Mouse (Mus musculus) layer of hippocampus, postnatal 36 days (tissue): ENCODE data around the gene Krt8. TPM values are rescaled to one million over a fixed set of nuclear protein-coding genes. Genes with fewer than 3 reads are reported as not detected.
A peak's percentile ranks its signal among the peaks of the same experiment; 100 is the strongest.
"Not testable (repeated sequence)": the region's sequence is repeated elsewhere in the genome, so short reads cannot be mapped to it uniquely, and the experiment has no call there.

Experiments
- DNase-seq, 2 experiments: peaks; one replicate each; pipeline ENCODE4 v3.0.0; 2022
- total RNA-seq, 2 experiments: library from RNA; stranded (reverse); gene quantifications; 2 replicates each; pipeline ENCODE4 v1.2.3; 2021

The Krt8 gene
- total RNA-seq, 2 experiments from 2014 or later: 0.18 TPM; not detected in 1

- no peak for DNase-seq
Measured at GRCm38 (mm10) chr15:102007097-102008069, 3.1 kb upstream of the Krt8 start.

DNA sequence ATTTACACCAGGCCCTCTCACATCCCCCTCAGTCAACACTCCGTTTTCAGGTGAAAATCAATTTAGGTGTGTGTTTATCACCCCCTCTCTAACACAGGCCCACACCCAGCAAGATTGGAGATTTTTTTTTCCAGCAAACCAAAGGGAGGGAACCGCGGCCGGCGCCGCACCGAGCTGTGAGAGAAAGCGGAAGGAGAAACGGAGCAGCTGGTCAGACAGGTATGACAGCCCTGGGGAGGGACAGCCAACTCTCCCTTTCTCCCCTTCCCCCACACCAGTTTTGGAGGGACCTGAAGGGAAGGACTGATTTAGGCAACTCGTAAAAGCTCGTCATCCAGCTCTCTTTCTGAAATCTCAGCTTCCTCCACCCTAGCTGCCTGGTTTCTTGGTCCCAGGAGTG is 2.0 kb upstream of the Krt8 start:
- no peak for DNase-seq

DNA sequence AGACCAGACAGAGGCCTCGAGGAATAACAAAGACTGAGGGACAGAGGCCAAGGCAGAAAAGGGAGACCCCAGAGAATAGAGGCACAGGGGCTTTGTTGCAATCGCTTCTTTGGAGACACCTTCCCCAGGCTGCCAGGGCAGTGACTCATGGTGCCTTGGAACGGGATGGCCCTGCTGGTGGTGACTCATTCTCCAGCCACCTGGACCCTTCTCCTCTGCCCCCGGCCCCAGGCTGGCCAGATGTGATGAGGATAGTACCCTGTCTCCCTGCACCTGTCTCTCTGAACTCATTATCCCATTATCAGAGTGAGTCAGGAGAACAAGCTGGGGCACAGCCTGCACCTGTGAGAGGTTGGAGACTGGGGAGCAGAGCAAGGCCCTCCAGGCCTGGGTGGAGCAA is 1.0 kb upstream of the Krt8 start:
- DNase-seq: no peak

DNA sequence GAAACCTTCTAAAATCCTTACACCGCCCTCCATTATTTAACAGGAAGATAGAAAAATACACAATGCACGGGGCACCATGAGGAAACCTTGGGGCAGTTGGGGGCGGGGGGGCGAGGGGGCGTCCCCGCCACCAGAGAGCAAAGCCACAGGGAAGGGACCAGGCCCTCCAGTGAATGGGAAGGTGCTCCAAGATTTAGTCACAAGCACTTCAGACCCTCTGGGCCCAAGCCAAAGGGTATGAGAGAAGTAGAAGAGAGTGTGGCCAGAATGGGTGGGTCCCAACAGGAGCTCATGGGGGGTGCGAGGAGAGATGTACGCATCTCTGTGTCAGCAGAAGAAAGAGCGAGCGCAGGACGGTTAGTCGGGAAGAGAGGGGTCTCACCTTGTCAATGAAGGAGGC is 766 bp downstream of the Krt8 start:
- no peak for DNase-seq

GRCm38 (mm10) chr15:102002646-102003488 is 1.4 kb downstream of the Krt8 start:
- no peak for DNase-seq

DNA sequence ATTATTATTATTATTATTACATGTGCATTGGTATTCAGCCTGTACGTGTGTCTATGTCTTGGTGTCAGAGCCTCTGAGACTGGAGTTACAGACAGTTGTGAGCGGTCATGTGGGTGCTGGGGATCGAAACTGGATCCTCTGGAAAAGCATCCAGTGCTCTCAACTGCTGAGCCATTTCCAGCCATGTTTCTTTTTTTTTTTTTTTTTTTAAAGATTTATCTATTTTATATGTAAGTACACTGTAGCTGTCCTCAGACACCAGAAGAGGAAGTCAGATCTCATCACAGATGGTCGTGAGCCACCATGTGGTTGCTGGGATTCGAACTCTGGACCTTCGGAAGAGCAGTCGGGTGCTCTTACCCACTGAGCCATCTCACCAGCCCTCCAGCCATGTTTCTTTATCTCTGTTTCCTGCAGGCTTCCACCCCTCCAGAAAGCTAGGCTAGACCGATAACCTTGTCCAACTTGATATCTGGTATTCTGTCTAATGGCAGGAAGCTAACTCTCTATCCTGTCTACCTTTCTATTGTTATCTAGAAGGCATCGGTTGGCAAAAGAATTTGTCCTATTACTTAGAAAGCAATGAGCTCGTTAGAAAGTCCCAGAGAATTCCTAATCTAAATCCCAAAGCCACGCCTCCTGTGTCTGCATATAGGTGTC is 4.5 kb downstream of the Krt8 start:
- no peak for DNase-seq

- no peak for DNase-seq
Measured at GRCm38 (mm10) chr15:101999156-101999555, 5.1 kb downstream of the Krt8 start.

GRCm38 (mm10) chr15:101996450-101997078 is 7.7 kb downstream of the Krt8 start:
- not testable (repeated sequence) for DNase-seq

- DNase-seq: no peak
Measured at GRCm38 (mm10) chr15:101995484-101996236, 8.6 kb downstream of the Krt8 start.

- no peak for DNase-seq
Measured at GRCm38 (mm10) chr15:101994365-101994764, 9.9 kb downstream of the Krt8 start.

GRCm38 (mm10) chr15:101990946-101991345 is 13.3 kb downstream of the Krt8 start:
- DNase-seq: no peak

- no peak for DNase-seq
Measured at GRCm38 (mm10) chr15:101988714-101989113, 15.6 kb downstream of the Krt8 start.

GRCm38 (mm10) chr15:101988119-101988518 is 16.2 kb downstream of the Krt8 start:
- peak; percentile 78 to 86 for DNase-seq

GRCm38 (mm10) chr15:101984746-101985145 is 19.5 kb downstream of the Krt8 start:
- no peak for DNase-seq

DNA sequence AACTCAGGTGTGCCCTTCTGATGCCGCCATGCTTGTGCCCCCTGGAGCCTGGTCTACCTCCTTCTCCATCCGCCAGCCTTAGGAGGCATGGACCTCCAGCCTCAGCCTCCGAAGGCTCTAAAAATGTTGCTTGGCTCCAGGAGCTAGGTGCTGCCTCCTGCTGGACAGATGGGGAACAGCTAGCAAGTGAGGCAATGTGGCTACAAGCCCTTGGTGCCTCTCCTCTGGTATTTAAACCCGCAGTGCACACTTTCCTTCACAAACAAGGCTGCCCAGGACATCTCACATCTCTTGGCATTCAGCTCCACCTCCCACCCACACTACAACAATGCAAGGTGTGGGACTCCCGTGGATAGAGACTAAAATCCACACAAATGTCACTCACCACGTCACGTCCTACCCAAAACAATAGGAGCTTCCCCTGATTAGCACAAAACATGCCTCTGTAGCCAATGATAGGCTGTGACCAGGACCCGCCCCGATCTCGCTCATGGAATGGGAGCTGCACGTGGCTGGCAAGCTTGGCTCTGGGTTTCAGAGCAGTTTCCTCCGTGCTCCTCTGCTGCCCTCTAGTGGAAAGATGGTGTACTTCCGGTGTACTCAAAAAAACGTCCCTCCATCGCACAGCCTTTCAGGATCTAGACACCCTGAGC is 20.2 kb downstream of the Krt8 start:
- DNase-seq: peak; percentile 85 to 90

GRCm38 (mm10) chr15:101983315-101983948 is 20.9 kb downstream of the Krt8 start:
- no peak for DNase-seq

DNA sequence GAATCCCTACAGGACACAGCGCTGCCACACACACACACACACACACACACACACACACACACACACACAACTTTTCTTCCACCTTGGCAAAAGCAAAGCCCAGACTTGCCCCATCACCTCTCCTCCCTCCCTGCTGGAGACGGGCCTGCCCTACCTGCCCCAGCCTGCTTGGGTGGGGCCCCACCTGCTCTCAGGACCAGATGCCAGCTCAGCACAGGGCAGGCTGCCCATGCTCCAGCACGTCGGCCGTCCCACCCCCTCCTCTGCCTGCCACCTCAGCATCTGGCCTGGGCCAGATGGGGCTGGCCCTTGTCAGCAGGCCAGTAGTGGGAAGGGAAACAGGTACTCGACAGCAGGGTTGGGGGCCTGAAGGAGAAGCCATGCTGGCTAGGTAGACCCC is 23.4 kb downstream of the Krt8 start:
- DNase-seq: no peak

DNA sequence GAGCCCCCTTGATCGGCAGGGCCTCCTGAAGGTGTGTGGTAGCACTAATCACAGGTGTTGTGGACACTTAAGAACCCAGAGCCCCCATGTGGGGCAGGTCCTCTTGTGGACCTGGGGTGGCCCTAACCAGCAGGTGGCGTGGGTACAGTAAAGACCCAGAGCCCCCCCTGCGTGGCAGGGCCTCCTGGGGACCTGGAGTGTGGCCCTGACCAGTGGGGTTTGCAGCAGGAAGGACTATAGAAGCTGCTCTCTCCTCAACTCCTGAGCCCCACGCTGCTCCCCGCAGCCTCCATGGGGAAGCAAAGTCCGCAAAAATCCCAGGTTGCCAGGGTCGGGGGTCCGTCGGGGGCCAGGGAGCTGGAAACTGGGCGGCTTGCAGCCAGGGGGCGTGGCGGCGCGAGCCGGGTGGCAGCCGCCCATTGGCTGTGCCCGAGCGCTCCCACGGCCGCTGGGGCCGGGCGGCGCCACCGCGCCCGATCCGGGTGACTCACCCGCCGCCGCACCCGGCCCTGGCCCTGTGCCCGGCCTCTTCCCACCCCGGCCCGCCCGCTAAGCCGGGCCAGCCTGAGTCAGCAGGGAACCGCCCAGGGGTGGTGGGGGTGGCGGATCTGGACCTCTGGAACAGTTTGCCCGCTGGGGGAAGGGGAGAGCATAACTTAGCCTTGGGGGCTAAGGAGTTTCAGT is 27.1 kb downstream of the Krt8 start:
- peak; percentile 72 to 76 for DNase-seq

- DNase-seq: no peak
Measured at GRCm38 (mm10) chr15:101976641-101977040, 27.6 kb downstream of the Krt8 start.

GRCm38 (mm10) chr15:101976023-101976422 is 28.3 kb downstream of the Krt8 start:
- DNase-seq: no peak
